Comparison of ENCODE assay signal across 19 mouse cellular contexts in the genomic region with DNA sequence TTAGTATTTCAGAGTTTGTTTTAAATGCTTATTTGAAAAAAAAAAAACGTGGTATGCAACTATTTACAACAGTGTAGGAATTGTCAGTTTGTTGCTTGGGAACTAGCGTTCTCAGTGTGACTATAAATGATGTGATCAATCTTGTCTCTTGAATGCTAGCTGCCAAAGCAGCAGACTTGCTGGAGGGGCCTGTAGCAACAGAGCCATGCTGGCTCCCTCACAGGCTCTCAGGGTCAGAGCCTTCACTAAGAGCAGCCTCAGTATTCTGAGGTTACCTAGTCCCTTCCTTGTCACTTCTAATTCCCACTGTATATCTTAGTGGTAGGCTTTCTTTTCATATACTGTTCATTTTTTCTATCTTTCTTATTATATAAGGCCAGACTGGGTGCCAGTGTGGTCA. TPM values are rescaled to one million over a fixed set of nuclear protein-coding genes. Genes with fewer than 3 reads are reported as not detected.
DNase-seq lines count a peak whose midpoint lies in the region; ATAC-seq and TF ChIP-seq lines count a peak whose summit lies in the region.
"Had no signal": no experiment of that assay in that cellular context is flagged by ENCODE, and none has a peak within 500 bp of the region (broad histone marks: within the 10 kb centered on the region; RNA-seq: fewer than 3 reads in every experiment).

No protein-coding gene starts in this region.

- H3K4me1 ChIP-seq in hindbrain, embryonic 11.5 days (replicated peaks; ENCODE audit: control insufficient read depth, insufficient read depth, low read length), result no peaks in the 10 kb centered on the region
- no peaks in the 10 kb centered on the region for H3K4me1 ChIP-seq in hindbrain, embryonic 13.5 days (replicated peaks)
- no peaks in the 10 kb centered on the region for H3K4me1 ChIP-seq in neural tube, embryonic 11.5 days (ENCODE audit: control insufficient read depth, insufficient read depth, low read length)
- H3K4me1 ChIP-seq in neural tube, embryonic 14.5 days (ENCODE audit: control insufficient read depth, insufficient read depth, low read length), result no peaks in the 10 kb centered on the region
- H3K4me1 ChIP-seq in thymus, adult 2 months (replicated peaks; ENCODE audit: control insufficient read depth, insufficient read depth, low read length), result no peaks in the 10 kb centered on the region
- H3K4me1 ChIP-seq: embryonic facial prominence, embryonic 12.5 days; forebrain, embryonic 15.5 days; heart, embryonic 15.5 days had no signal

- WGBS in hindbrain, embryonic 11.5 days, result 44% methylated on average over 2 of the region's 2 CpGs
- WGBS in hindbrain, embryonic 13.5 days, result 35% methylated on average over 2 of the region's 2 CpGs
- 19% methylated on average over 2 of the region's 2 CpGs for WGBS in neural tube, embryonic 11.5 days
- 15% methylated on average over 2 of the region's 2 CpGs for WGBS in neural tube, embryonic 14.5 days
- 87% methylated on average over 2 of the region's 2 CpGs for WGBS in thymus, adult 2 months

- TF ChIP-seq POLR2A in thymus, adult 2 months (IDR thresholded peaks at IDR 0.05; ENCODE audit: control insufficient read depth, extremely low read depth, insufficient read depth, low read length, poor library complexity), result no peak

- H3K27ac ChIP-seq in hindbrain, embryonic 11.5 days (ENCODE audit: low read depth, low read length), result no peak overlapping the region
- no peak overlapping the region for H3K27ac ChIP-seq in hindbrain, embryonic 13.5 days
- H3K27ac ChIP-seq in neural tube, embryonic 11.5 days (ENCODE audit: low read depth, low read length), result no peak overlapping the region
- 0 out of 2 replicates have a peak overlapping the region, but pooled peaks have one; percentile 39 for H3K27ac ChIP-seq in neural tube, embryonic 14.5 days (ENCODE audit: low read depth, low read length)
- no peak overlapping the region for H3K27ac ChIP-seq in thymus, adult 2 months (ENCODE audit: control insufficient read depth, insufficient read depth, low read length)
- H3K27ac ChIP-seq: embryonic facial prominence, embryonic 12.5 days; forebrain, embryonic 15.5 days; heart, embryonic 15.5 days had no signal

- no peaks in the 10 kb centered on the region for H3K36me3 ChIP-seq in hindbrain, embryonic 11.5 days (ENCODE audit: control insufficient read depth, insufficient read depth, low read length)
- peaks cover 29% of the 10 kb centered on the region for H3K36me3 ChIP-seq in hindbrain, embryonic 13.5 days
- H3K36me3 ChIP-seq in neural tube, embryonic 11.5 days (ENCODE audit: control insufficient read depth, insufficient read depth, low read length), result no peaks in the 10 kb centered on the region; the same call in 1 of the 2 replicates
- H3K36me3 ChIP-seq in neural tube, embryonic 14.5 days (ENCODE audit: control insufficient read depth, insufficient read depth, low read length), result peaks cover 7% of the 10 kb centered on the region; the same call in 1 of the 2 replicates
- 0 out of 2 replicates have a peak, but pooled peaks cover 3% of the 10 kb centered on the region for H3K36me3 ChIP-seq in thymus, adult 2 months (ENCODE audit: control insufficient read depth, insufficient read depth, low read length)

- H3K27me3 ChIP-seq in hindbrain, embryonic 11.5 days (ENCODE audit: control insufficient read depth, insufficient read depth, low read length), result no peaks in the 10 kb centered on the region
- H3K27me3 ChIP-seq in hindbrain, embryonic 13.5 days, result no peaks in the 10 kb centered on the region
- H3K27me3 ChIP-seq in neural tube, embryonic 11.5 days (ENCODE audit: control insufficient read depth, insufficient read depth, low read length), result no peaks in the 10 kb centered on the region
- H3K27me3 ChIP-seq in neural tube, embryonic 14.5 days (ENCODE audit: control insufficient read depth, insufficient read depth, low read length), result no peaks in the 10 kb centered on the region
- H3K27me3 ChIP-seq in thymus, adult 2 months (ENCODE audit: control insufficient read depth, insufficient read depth, low read length), result no peaks in the 10 kb centered on the region
- H3K27me3 ChIP-seq: embryonic facial prominence, embryonic 12.5 days; forebrain, embryonic 15.5 days; heart, embryonic 15.5 days had no signal

- no peak for TF ChIP-seq CTCF in thymus, adult 2 months (IDR thresholded peaks at IDR 0.05; ENCODE audit: borderline replicate concordance, control insufficient read depth, extremely low read depth, insufficient read depth, low read length, poor library complexity)

- peak; percentile 5 for DNase-seq in hindbrain, embryonic 11.5 days (ENCODE audit: low spot score)
- DNase-seq in neural tube, embryonic 11.5 days (ENCODE audit: low spot score), result no peak
- DNase-seq in neural tube, embryonic 10.5 days (ENCODE audit: extremely low spot score, low spot score), result no peak
- DNase-seq in thymus, adult 2 months, result no peak
- DNase-seq: adrenal gland, adult 8-10 months; adrenal gland, postnatal 36 days; cerebellum, adult 11 months; cerebellum, adult 8-10 months; cerebellum, postnatal 14 days; gastrocnemius, postnatal 36 days; heart, adult 18-20 months; heart, postnatal 14 days had no signal

- ATAC-seq in hindbrain, embryonic 11.5 days (ENCODE audit: low FRiP score), result no peak
- ATAC-seq in hindbrain, embryonic 13.5 days (ENCODE audit: low FRiP score), result no peak
- ATAC-seq in neural tube, embryonic 11.5 days (ENCODE audit: insufficient read depth, low FRiP score, low TSS enrichment), result 0 out of 2 replicates have a peak, but pooled peaks have one; percentile 41
- peak; percentile 69; the same call in 1 of the 2 replicates for ATAC-seq in neural tube, embryonic 14.5 days (ENCODE audit: low read depth)
- ATAC-seq: forebrain, embryonic 15.5 days; inflammation-experienced regulatory T-cells, adult 6 months had no signal

- H3K9ac ChIP-seq in hindbrain, embryonic 11.5 days (ENCODE audit: low read depth, low read length), result no peak overlapping the region
- no peak overlapping the region for H3K9ac ChIP-seq in hindbrain, embryonic 13.5 days
- H3K9ac ChIP-seq in neural tube, embryonic 11.5 days (ENCODE audit: low read length), result no peak overlapping the region
- no peak overlapping the region for H3K9ac ChIP-seq in neural tube, embryonic 14.5 days (replicated peaks; ENCODE audit: low read depth, low read length)
- H3K9ac ChIP-seq: embryonic facial prominence, embryonic 12.5 days; forebrain, embryonic 15.5 days; heart, embryonic 15.5 days had no signal

- H3K4me2 ChIP-seq in hindbrain, embryonic 11.5 days (replicated peaks; ENCODE audit: low read depth, low read length), result no peak overlapping the region
- no peak overlapping the region for H3K4me2 ChIP-seq in hindbrain, embryonic 13.5 days
- no peak overlapping the region for H3K4me2 ChIP-seq in neural tube, embryonic 11.5 days (ENCODE audit: low read depth)
- no peak overlapping the region for H3K4me2 ChIP-seq in neural tube, embryonic 14.5 days (ENCODE audit: low read depth, low read length)
- H3K4me2 ChIP-seq: embryonic facial prominence, embryonic 12.5 days; forebrain, embryonic 15.5 days; heart, embryonic 11.5 days; heart, embryonic 15.5 days had no signal

- no peaks in the 10 kb centered on the region for H3K9me3 ChIP-seq in hindbrain, embryonic 11.5 days (ENCODE audit: control insufficient read depth, low read length)
- no peaks in the 10 kb centered on the region for H3K9me3 ChIP-seq in hindbrain, embryonic 13.5 days
- no peaks in the 10 kb centered on the region for H3K9me3 ChIP-seq in neural tube, embryonic 11.5 days (ENCODE audit: control insufficient read depth, low read length)
- no peaks in the 10 kb centered on the region for H3K9me3 ChIP-seq in neural tube, embryonic 14.5 days (ENCODE audit: control insufficient read depth, low read length)
- H3K9me3 ChIP-seq: embryonic facial prominence, embryonic 12.5 days; forebrain, embryonic 15.5 days; heart, embryonic 15.5 days had no signal

- no peak overlapping the region for H3K4me3 ChIP-seq in hindbrain, embryonic 11.5 days (ENCODE audit: low read depth, low read length)
- no peak overlapping the region for H3K4me3 ChIP-seq in hindbrain, embryonic 13.5 days
- H3K4me3 ChIP-seq in neural tube, embryonic 11.5 days (ENCODE audit: low read depth, low read length), result no peak overlapping the region
- H3K4me3 ChIP-seq in neural tube, embryonic 14.5 days (ENCODE audit: low read depth, low read length), result no peak overlapping the region
- H3K4me3 ChIP-seq in thymus, adult 2 months (ENCODE audit: control insufficient read depth, insufficient read depth, low read length), result no peak overlapping the region
- H3K4me3 ChIP-seq: embryonic facial prominence, embryonic 12.5 days; forebrain, embryonic 15.5 days; heart, embryonic 15.5 days had no signal

RNA-seq across cellular contexts. Expression of a gene that starts 23.3 kb away (rescaled TPM):
- polyA plus RNA-seq in hindbrain, embryonic 11.5 days (2014; fragmentation: Nextera tagmentation; extraction: Ambion mirVana), result 15.1 and 15.3 TPM in 2 replicates
- 10.7 and 11.2 TPM in 2 replicates for polyA plus RNA-seq in hindbrain, embryonic 13.5 days (2015; fragmentation: Nextera tagmentation; extraction: Ambion mirVana)
- 14.8 and 16.4 TPM in 2 replicates for polyA plus RNA-seq in neural tube, embryonic 11.5 days (2014; fragmentation: Nextera tagmentation; extraction: Ambion mirVana)
- 17.7 and 20.7 TPM in 2 replicates for polyA plus RNA-seq in neural tube, embryonic 14.5 days (2014; fragmentation: Nextera tagmentation; extraction: Ambion mirVana)
- polyA plus RNA-seq in thymus, adult 2 months (2012; rRNA removed), result 4.5 and 4.8 TPM in 2 replicates

Comparison
In these comparisons a context has a peak if more than half of its experiments do, and no peak if none do; other contexts are left out.
1. ATAC-seq: peak in neural tube, embryonic 11.5 days (single experiment) and neural tube, embryonic 14.5 days (single experiment); none in hindbrain, embryonic 11.5 days (single experiment) and hindbrain, embryonic 13.5 days (single experiment).